Mouse (Mus musculus) naive thymus-derived CD4-positive, alpha-beta T cell, adult 2 months (primary cell): ENCODE measurements around the gene B4galnt4.

Experiments
- DNase-seq: peaks from one replicate; pipeline ENCODE4 v3.0.0-alpha.2; 2011; ENCODE audit warnings: low read depth

B4galnt4 gene

GRCm38 (mm10) chr7:141121051-141121531 lies 60.2 kb downstream of the B4galnt4 start:
- no peak for DNase-seq
